Mouse (Mus musculus) heart, embryonic 13.5 days (tissue): Measurements from ENCODE around the gene Gm28539. TPM values are rescaled to one million over a fixed set of nuclear protein-coding genes. Genes with fewer than 3 reads are reported as not detected.

ENCODE experiments used
- polyA plus RNA-seq: library from polyadenylated mRNA; unstranded; fragments of >200 nt; fragmentation: Nextera tagmentation; extraction: Ambion mirVana; gene quantifications from 2 replicates; pipeline ENCODE4 v1.2.1, GENCODE M21; 2015

The Gm28539 gene
- polyA plus RNA-seq, 1 experiment from 2014 or later: not detected

Other genes with a start within 250 kb of the Gm28539 start
- gene Tbx1, start 245.9 kb upstream of the Gm28539 start, polyA plus RNA-seq: 0.42 and 1.1 TPM in 2 replicates
- 4.4 and 6.1 TPM in 2 replicates for gene Gp1bb, start 214.2 kb upstream of the Gm28539 start, polyA plus RNA-seq
- gene Gm49601, start 210.2 kb upstream of the Gm28539 start, polyA plus RNA-seq: 1.4 and 1.8 TPM in 2 replicates
- gene Sept5, start 206.6 kb upstream of the Gm28539 start, polyA plus RNA-seq: 8.8 TPM in 2 replicates
- gene Cldn5, start 59.7 kb upstream of the Gm28539 start, polyA plus RNA-seq: 17.2 and 18.0 TPM in 2 replicates
- 64.8 and 68.0 TPM in 2 replicates for gene Ufd1, start 24.8 kb upstream of the Gm28539 start, polyA plus RNA-seq
- gene Cdc45, start 24.6 kb upstream of the Gm28539 start, polyA plus RNA-seq: 34.4 and 36.1 TPM in 2 replicates
- 33.3 and 43.3 TPM in 2 replicates for gene 2510002D24Rik, start within 50 bp of the Gm28539 start, polyA plus RNA-seq
- 90.3 and 103 TPM in 2 replicates for gene Mrpl40, start 40.3 kb downstream of the Gm28539 start, polyA plus RNA-seq
- 11.0 and 11.8 TPM in 2 replicates for gene Hira, start 40.5 kb downstream of the Gm28539 start, polyA plus RNA-seq